Mouse (Mus musculus) heart, embryonic 13.5 days (tissue): Measurements from ENCODE around the gene Cacna1f. TPM values are rescaled to one million over a fixed set of nuclear protein-coding genes. Genes with fewer than 3 reads are reported as not detected.

Experiments used
- ATAC-seq: fragments of 200-750 bp; cut with Nextera tagmentation; 2 replicates; pipeline ENCODE4 v1.8.0; 2017; ENCODE audit warnings: moderate TSS enrichment; ENCODE audit not compliant: insufficient number of reproducible peaks, low FRiP score, low TSS enrichment; ENCODE audit errors: extremely low read depth
- H3K27ac ChIP-seq: fragments of 300-500 bp; sonication (generic); replicated peaks from 2 replicates; pipeline ENCODE4 v1.5.1; 2015; ENCODE audit warnings: moderate library complexity, mild to moderate bottlenecking, inconsistent platforms
- H3K27me3 ChIP-seq: fragments of 300-500 bp; sonication (generic); replicated peaks from 2 replicates; pipeline ENCODE4 v1.6.1; 2015; ENCODE audit warnings: mild to moderate bottlenecking, inconsistent platforms
- H3K36me3 ChIP-seq: fragments of 300-500 bp; sonication (generic); 2 replicates; pipeline ENCODE4 v1.6.1; 2015; ENCODE audit warnings: mild to moderate bottlenecking, inconsistent platforms
- H3K4me1 ChIP-seq: fragments of 300-500 bp; sonication (generic); 2 replicates; pipeline ENCODE4 v1.6.1; 2015; ENCODE audit warnings: inconsistent platforms
- H3K4me2 ChIP-seq: fragments of 300-500 bp; sonication (generic); 2 replicates; pipeline ENCODE4 v1.6.1; 2015; ENCODE audit warnings: inconsistent platforms, mild to moderate bottlenecking, moderate library complexity
- H3K4me3 ChIP-seq: fragments of 300-500 bp; sonication (generic); 2 replicates; pipeline ENCODE4 v1.5.1; 2015; ENCODE audit warnings: moderate library complexity, mild to moderate bottlenecking, inconsistent platforms
- H3K9ac ChIP-seq: fragments of 300-500 bp; sonication (generic); 2 replicates; pipeline ENCODE4 v1.6.1; 2015; ENCODE audit warnings: inconsistent platforms, mild to moderate bottlenecking, moderate library complexity
- H3K9me3 ChIP-seq: fragments of 300-500 bp; sonication (generic); 2 replicates; pipeline ENCODE4 v1.6.1; 2016; ENCODE audit warnings: inconsistent platforms
- WGBS: fragments of 180-500 bp; shearing (Covaris S2); methylation state at CpG from one replicate; pipeline ENCODE4 v1.1.7; 2015; ENCODE audit warnings: mixed read lengths; 5-methylcytosine and 5-hydroxymethylcytosine counted together
- polyA plus RNA-seq: library from polyadenylated mRNA; unstranded; fragments of >200 nt; fragmentation: Nextera tagmentation; extraction: Ambion mirVana; gene quantifications from 2 replicates; pipeline ENCODE4 v1.2.1, GENCODE M21; 2015

Cacna1f gene
- polyA plus RNA-seq, 1 experiment from 2014 or later, result not detected

DNA sequence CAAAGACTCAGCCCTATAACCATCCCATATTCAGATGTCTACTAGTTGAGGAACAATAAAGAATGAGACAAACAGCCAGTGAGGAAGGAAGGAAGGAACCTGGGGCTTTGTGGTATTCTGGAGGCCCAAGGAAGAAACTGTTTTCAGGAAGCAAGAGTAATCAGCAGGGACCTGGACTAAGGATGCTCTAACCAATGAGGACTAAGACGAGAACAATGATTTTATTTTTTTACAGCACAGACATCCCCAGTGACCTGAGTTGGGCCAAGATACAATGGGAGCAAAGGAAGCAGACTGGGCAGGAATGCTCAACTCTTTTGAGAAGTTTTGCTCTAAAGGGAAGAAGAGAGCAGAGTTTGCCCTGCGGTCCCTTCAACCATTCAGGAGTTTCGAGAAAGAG, 56.1 kb downstream of the Cacna1f start:
- 77% methylated on average over 3 of the region's 3 CpGs for WGBS

DNA sequence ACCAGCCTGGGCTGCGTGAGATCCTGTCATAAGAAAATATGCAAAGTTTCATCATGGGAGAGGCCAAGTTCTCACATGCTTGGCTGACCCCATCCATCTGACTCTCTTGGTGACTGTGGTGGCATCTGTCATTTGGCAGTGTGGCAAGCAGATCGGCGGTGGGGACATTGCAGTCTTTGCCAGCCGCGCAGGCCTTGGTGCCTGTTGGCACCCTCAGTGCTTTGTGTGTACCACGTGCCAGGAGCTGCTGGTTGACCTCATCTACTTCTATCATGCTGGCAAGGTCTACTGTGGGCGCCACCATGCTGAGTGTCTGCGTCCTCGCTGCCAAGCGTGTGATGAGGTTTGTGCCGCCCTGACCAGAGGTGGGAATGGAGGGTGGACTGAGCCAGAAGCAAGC, 57.9 kb downstream of the Cacna1f start:
- Histone ChIP-seq H3K9ac (no peak overlapping the region), H3K4me2 (no peak overlapping the region), H3K4me1 (no peaks in the 10 kb centered on the region), H3K27me3 (no peaks in the 10 kb centered on the region), H3K27ac (no peak overlapping the region), H3K36me3 (peaks cover 44% of the 10 kb centered on the region), H3K4me3 (no peak overlapping the region), H3K9me3 (no peaks in the 10 kb centered on the region)
- 87% methylated on average over 11 of the region's 11 CpGs for WGBS
- ATAC-seq, result no peak

More for the DNA sequence above, 56.1 kb downstream of the Cacna1f start:
- Histone ChIP-seq H3K9ac (no peak overlapping the region), H3K4me2 (no peak overlapping the region), H3K36me3 (peaks cover 36% of the 10 kb centered on the region), H3K4me3 (no peak overlapping the region), H3K27ac (no peak overlapping the region), H3K27me3 (no peaks in the 10 kb centered on the region), H3K9me3 (no peaks in the 10 kb centered on the region), H3K4me1 (peaks cover 10% of the 10 kb centered on the region)
- ATAC-seq, result no peak

GRCm38 (mm10) chrX:7665739-7666502, 59.0 kb downstream of the Cacna1f start:
- H3K27ac ChIP-seq, result no peak overlapping the region
- no peak overlapping the region for H3K4me2 ChIP-seq
- ATAC-seq, result no peak
- H3K27me3 ChIP-seq, result no peaks in the 10 kb centered on the region
- 62% methylated on average over 21 of the region's 21 CpGs for WGBS
- peaks cover 42% of the 10 kb centered on the region for H3K36me3 ChIP-seq
- H3K4me1 ChIP-seq, result 0 out of 2 replicates have a peak, but pooled peaks cover 5% of the 10 kb centered on the region
- H3K9ac ChIP-seq, result no peak overlapping the region
- H3K4me3 ChIP-seq, result no peak overlapping the region
- H3K9me3 ChIP-seq, result no peaks in the 10 kb centered on the region

GRCm38 (mm10) chrX:7670390-7670881, 63.6 kb downstream of the Cacna1f start:
- H3K27me3 ChIP-seq, result no peaks in the 10 kb centered on the region
- peaks cover 24% of the 10 kb centered on the region for H3K4me1 ChIP-seq
- 20% methylated on average over 19 of the region's 19 CpGs for WGBS
- peak overlapping the region; percentile 66 for H3K4me3 ChIP-seq
- ATAC-seq, result peak; percentile 40; the same call in 1 of the 2 replicates
- H3K36me3 ChIP-seq, result peaks cover 24% of the 10 kb centered on the region
- H3K9me3 ChIP-seq, result no peaks in the 10 kb centered on the region
- H3K4me2 ChIP-seq, result peak overlapping the region; percentile 66
- peak overlapping the region; percentile 87 for H3K27ac ChIP-seq
- peak overlapping the region; percentile 87 for H3K9ac ChIP-seq

DNA sequence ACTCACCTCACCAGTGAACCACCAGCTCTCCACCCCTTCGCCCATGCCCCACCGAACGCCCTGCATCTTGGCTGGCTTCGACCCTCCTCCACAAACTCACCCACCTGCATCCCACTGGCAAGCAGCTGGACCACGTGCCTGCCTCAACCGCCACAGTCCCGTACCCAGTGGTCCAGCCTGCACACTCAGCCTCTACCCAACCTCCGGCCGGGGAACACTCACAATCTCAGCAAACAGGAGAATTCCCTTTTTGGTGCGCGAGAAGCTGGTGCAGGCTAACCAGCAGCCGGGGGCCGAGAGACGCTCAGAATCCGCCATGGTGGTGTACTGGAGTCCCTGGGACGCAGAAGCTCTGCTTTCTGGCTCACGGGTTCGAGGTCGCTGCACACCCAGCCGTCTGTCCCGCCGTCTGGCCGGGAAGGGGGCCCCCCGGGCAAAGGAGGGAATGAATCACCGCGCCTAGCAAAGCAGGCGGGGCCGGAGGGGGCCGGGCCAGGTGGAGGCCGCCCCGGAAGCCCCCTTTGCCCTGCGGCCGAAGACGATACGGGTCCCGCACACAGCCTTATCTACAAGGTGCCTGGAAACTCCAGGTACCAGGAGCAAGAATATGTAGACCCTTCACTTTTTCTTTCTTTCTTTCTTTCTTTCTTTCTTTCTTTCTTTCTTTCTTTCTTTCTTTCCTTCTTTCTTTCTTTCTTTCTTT, 64.2 kb downstream of the Cacna1f start, which contains the start of gene Plp2:
Gene Plp2 (minus strand): TSS at position 470 of the 703 bp plus-strand sequence.
- H3K4me1 ChIP-seq, result peaks cover 24% of the 10 kb centered on the region
- no peaks in the 10 kb centered on the region for H3K27me3 ChIP-seq
- H3K9ac ChIP-seq, result peak within 1 kb of the TSS; percentile 87
- WGBS, result 13% methylated on average over 32 of the region's 36 CpGs
- H3K4me2 ChIP-seq, result peak within 1 kb of the TSS; percentile 66
- peak within 1 kb of the TSS; percentile 87 for H3K27ac ChIP-seq
- peak; percentile 11; the same call in 1 of the 2 replicates for ATAC-seq
- peaks cover 24% of the 10 kb centered on the region for H3K36me3 ChIP-seq
- H3K9me3 ChIP-seq, result no peaks in the 10 kb centered on the region
- H3K4me3 ChIP-seq, result peak within 1 kb of the TSS; percentile 66

GRCm38 (mm10) chrX:7672739-7673138, 65.9 kb downstream of the Cacna1f start:
- Histone ChIP-seq H3K27me3 (no peaks in the 10 kb centered on the region), H3K36me3 (peaks cover 11% of the 10 kb centered on the region), H3K4me3 (no peak overlapping the region), H3K4me1 (peaks cover 24% of the 10 kb centered on the region), H3K4me2 (no peak overlapping the region), H3K9me3 (no peaks in the 10 kb centered on the region), H3K9ac (no peak overlapping the region), H3K27ac (no peak overlapping the region)
- no peak for ATAC-seq
- 39% methylated on average over 6 of the region's 6 CpGs for WGBS

DNA sequence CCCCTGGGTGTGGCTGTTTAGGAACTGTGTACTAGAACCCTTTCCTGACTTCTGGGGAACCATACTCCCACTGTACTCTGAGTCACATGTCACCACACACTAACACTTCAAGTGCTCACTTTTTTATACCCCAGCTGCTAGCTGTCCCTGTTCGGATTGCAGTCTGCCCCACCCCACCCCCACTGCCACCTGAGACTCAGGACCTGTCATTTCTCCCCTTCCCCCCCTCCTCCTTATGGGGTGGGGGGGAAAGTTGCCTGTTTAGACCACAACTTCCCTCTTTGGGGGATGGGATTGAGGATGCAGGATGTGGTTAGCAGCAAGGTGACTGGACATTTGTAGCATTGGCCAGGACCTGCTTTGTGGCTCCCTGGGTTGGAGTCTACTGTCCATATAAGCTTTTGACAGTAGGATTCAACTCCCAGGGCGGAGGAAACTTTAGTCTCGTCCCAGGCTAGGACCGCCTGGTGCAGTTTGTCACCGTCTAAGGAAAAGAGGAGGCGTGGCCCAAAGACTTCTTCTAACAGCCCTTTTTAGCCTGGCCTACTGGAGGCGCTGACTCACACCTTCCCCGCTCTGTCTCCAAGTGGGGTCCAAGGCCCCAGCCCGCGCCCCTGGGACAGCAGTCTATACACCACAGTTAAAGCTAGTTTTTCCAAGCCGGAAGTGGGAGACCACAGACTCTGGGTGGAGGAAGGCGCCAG, 66.8 kb downstream of the Cacna1f start:
- Histone ChIP-seq H3K4me1 (peaks cover 24% of the 10 kb centered on the region), H3K4me3 (peak overlapping the region; percentile 45), H3K36me3 (peaks cover 6% of the 10 kb centered on the region), H3K9me3 (no peaks in the 10 kb centered on the region), H3K27me3 (no peaks in the 10 kb centered on the region), H3K4me2 (peak overlapping the region; percentile 71), H3K27ac (peak overlapping the region; percentile 54), H3K9ac (peak overlapping the region; percentile 73)
- no peak for ATAC-seq
- WGBS, result 16% methylated on average over 12 of the region's 12 CpGs

GRCm38 (mm10) chrX:7674284-7675000, 67.6 kb downstream of the Cacna1f start:
- WGBS, result 17% methylated on average over 28 of the region's 28 CpGs
- H3K9me3 ChIP-seq, result no peaks in the 10 kb centered on the region
- no peaks in the 10 kb centered on the region for H3K27me3 ChIP-seq
- H3K36me3 ChIP-seq, result no peaks in the 10 kb centered on the region
- peak overlapping the region; percentile 73 for H3K9ac ChIP-seq
- ATAC-seq, result no peak
- H3K4me2 ChIP-seq, result peak overlapping the region; percentile 71
- peaks cover 24% of the 10 kb centered on the region for H3K4me1 ChIP-seq
- H3K27ac ChIP-seq, result peak overlapping the region; percentile 54
- peak overlapping the region; percentile 45 for H3K4me3 ChIP-seq

GRCm38 (mm10) chrX:7675001-7675380, 68.1 kb downstream of the Cacna1f start:
- Histone ChIP-seq H3K4me3 (peak overlapping the region; percentile 45), H3K36me3 (no peaks in the 10 kb centered on the region), H3K9ac (peak overlapping the region; percentile 73), H3K27me3 (no peaks in the 10 kb centered on the region), H3K4me2 (peak overlapping the region; percentile 71), H3K4me1 (peaks cover 22% of the 10 kb centered on the region), H3K27ac (0 out of 2 replicates have a peak overlapping the region, but pooled peaks have one; percentile 54), H3K9me3 (no peaks in the 10 kb centered on the region)
- 21% methylated on average over 10 of the region's 10 CpGs for WGBS
- no peak for ATAC-seq

DNA sequence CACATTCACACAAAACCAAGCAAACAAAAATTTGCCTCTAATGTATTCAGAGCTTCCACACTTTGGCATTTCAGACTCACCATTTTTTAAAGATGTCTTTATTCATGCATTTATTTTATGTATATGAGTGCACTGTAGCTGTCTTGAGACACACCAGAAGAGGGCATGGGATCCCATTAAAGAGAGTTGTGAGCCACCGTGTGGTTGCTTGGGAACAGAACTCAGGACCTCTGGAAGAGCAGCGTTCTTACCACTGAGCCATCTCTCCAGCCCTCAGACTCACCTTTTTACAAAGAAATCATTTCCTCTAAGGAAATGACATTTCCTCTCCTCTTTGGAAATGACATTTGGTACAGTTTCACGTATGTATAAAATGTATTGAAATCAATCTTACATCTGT, 72.1 kb downstream of the Cacna1f start:
- Histone ChIP-seq H3K27me3 (no peaks in the 10 kb centered on the region), H3K27ac (no peak overlapping the region), H3K4me2 (no peak overlapping the region), H3K36me3 (no peaks in the 10 kb centered on the region), H3K9me3 (no peaks in the 10 kb centered on the region), H3K4me1 (no peaks in the 10 kb centered on the region), H3K9ac (no peak overlapping the region), H3K4me3 (no peak overlapping the region)
- no peak for ATAC-seq
- WGBS, result 40% methylated on average over 3 of the region's 3 CpGs
